Mouse (Mus musculus) hindbrain, embryonic 12.5 days (tissue): ENCODE results near the gene Fam89b. TPM values are rescaled to one million over a fixed set of nuclear protein-coding genes. Genes with fewer than 3 reads are reported as not detected.

ENCODE experiments used
- ATAC-seq: fragments of 200-750 bp; cut with Nextera tagmentation; 2 replicates; pipeline ENCODE4 v1.8.0; 2017; ENCODE audit warnings: moderate TSS enrichment; ENCODE audit not compliant: low FRiP score
- H3K27ac ChIP-seq: fragments of 300-500 bp; sonication (generic); 2 replicates; pipeline ENCODE4 v1.5.1; 2016; ENCODE audit warnings: mild to moderate bottlenecking
- H3K27me3 ChIP-seq: fragments of 300-500 bp; sonication (generic); 2 replicates; pipeline ENCODE4 v1.6.1; 2016; ENCODE audit warnings: mild to moderate bottlenecking
- H3K36me3 ChIP-seq: fragments of 300-500 bp; sonication (generic); 2 replicates; pipeline ENCODE4 v1.6.1; 2016; ENCODE audit warnings: mild to moderate bottlenecking
- H3K4me1 ChIP-seq: fragments of 300-500 bp; sonication (generic); 2 replicates; pipeline ENCODE4 v1.6.1; 2016
- H3K4me2 ChIP-seq: fragments of 300-500 bp; sonication (generic); replicated peaks from 2 replicates; pipeline ENCODE4 v1.6.1; 2016; ENCODE audit warnings: mild to moderate bottlenecking
- H3K4me3 ChIP-seq: fragments of 300-500 bp; sonication (generic); 2 replicates; pipeline ENCODE4 v1.5.1; 2016; ENCODE audit warnings: mild to moderate bottlenecking
- H3K9ac ChIP-seq: fragments of 300-500 bp; sonication (generic); 2 replicates; pipeline ENCODE4 v1.6.1; 2016; ENCODE audit warnings: mild to moderate bottlenecking, moderate library complexity
- H3K9me3 ChIP-seq: fragments of 300-500 bp; sonication (generic); replicated peaks from 2 replicates; pipeline ENCODE4 v1.6.1; 2016; ENCODE audit warnings: mild to moderate bottlenecking
- WGBS: fragments of 180-500 bp; shearing (Covaris S2); methylation state at CpG from one replicate; pipeline ENCODE4 v1.1.7; 2016; 5-methylcytosine and 5-hydroxymethylcytosine counted together
- polyA plus RNA-seq: library from polyadenylated mRNA; unstranded; fragments of >200 nt; fragmentation: Nextera tagmentation; extraction: Ambion mirVana; gene quantifications from 2 replicates; pipeline ENCODE4 v1.2.1, GENCODE M21; 2016

Fam89b gene
- polyA plus RNA-seq, 1 experiment from 2014 or later: 177 TPM

GRCm38 (mm10) chr19:5730314-5731186 lies 1.1 kb upstream of the Fam89b start:
- H3K9me3 ChIP-seq: no peaks in the 10 kb centered on the region
- peaks cover 8% of the 10 kb centered on the region for H3K27me3 ChIP-seq
- H3K9ac ChIP-seq: peak overlapping the region; percentile 93
- H3K4me1 ChIP-seq: peaks cover 54% of the 10 kb centered on the region
- peak overlapping the region; percentile 99 for H3K4me2 ChIP-seq
- H3K4me3 ChIP-seq: peak overlapping the region; percentile 82
- 0 out of 2 replicates have a peak, but pooled peaks cover 6% of the 10 kb centered on the region for H3K36me3 ChIP-seq
- WGBS: 75% methylated on average over 29 of the region's 29 CpGs
- H3K27ac ChIP-seq: no peak overlapping the region
- ATAC-seq: no peak

- WGBS: 9% methylated on average over 37 of the region's 37 CpGs
- no peaks in the 10 kb centered on the region for H3K9me3 ChIP-seq
- H3K9ac ChIP-seq: peak overlapping the region; percentile 93
- H3K27ac ChIP-seq: peak overlapping the region; percentile 91
- no peaks in the 10 kb centered on the region; the same call in none of the 2 replicates for H3K27me3 ChIP-seq
- peak overlapping the region; percentile 98 for H3K4me2 ChIP-seq
- H3K4me1 ChIP-seq: peaks cover 69% of the 10 kb centered on the region
- H3K36me3 ChIP-seq: peaks cover 21% of the 10 kb centered on the region
- peak; percentile 48 for ATAC-seq
- H3K4me3 ChIP-seq: peak overlapping the region; percentile 79
Observed at GRCm38 (mm10) chr19:5728631-5729443, 616 bp downstream of the Fam89b start.

- no peaks in the 10 kb centered on the region; the same call in 1 of the 2 replicates for H3K27me3 ChIP-seq
- ATAC-seq: peak; percentile 0; the same call in 1 of the 2 replicates
- peak overlapping the region; percentile 79 for H3K4me3 ChIP-seq
- peaks cover 31% of the 10 kb centered on the region for H3K36me3 ChIP-seq
- peak overlapping the region; percentile 75; the same call in 1 of the 2 replicates for H3K27ac ChIP-seq
- WGBS: 6% methylated on average over 14 of the region's 14 CpGs
- H3K4me2 ChIP-seq: peak overlapping the region; percentile 98
- peaks cover 69% of the 10 kb centered on the region for H3K4me1 ChIP-seq
- peak overlapping the region; percentile 93 for H3K9ac ChIP-seq
- no peaks in the 10 kb centered on the region for H3K9me3 ChIP-seq
Observed at GRCm38 (mm10) chr19:5727701-5728100, 1.8 kb downstream of the Fam89b start.

GRCm38 (mm10) chr19:5726961-5727578 lies 2.4 kb downstream of the Fam89b start:
- ATAC-seq: no peak
- H3K4me1 ChIP-seq: peaks cover 69% of the 10 kb centered on the region

GRCm38 (mm10) chr19:5725767-5726515 lies 3.5 kb downstream of the Fam89b start, which contains the start of gene Ehbp1l1:
Gene Ehbp1l1, minus strand, starts transcription at chr19:5726317.
- 13% methylated on average over 43 of the region's 49 CpGs for WGBS

More at GRCm38 (mm10) chr19:5726961-5727578, 2.4 kb downstream of the Fam89b start:
- Histone ChIP-seq H3K4me2 (peak overlapping the region; percentile 98), H3K9ac (peak overlapping the region; percentile 93), H3K4me3 (peak overlapping the region; percentile 79), H3K27ac (peak overlapping the region; percentile 32; the same call in 1 of the 2 replicates), H3K27me3 (no peaks in the 10 kb centered on the region; the same call in 1 of the 2 replicates), H3K36me3 (peaks cover 37% of the 10 kb centered on the region), H3K9me3 (no peaks in the 10 kb centered on the region)
- WGBS: 80% methylated on average over 15 of the region's 15 CpGs

GRCm38 (mm10) chr19:5725029-5725707 lies 4.3 kb downstream of the Fam89b start:
- peak overlapping the region; percentile 39 for H3K4me3 ChIP-seq
- H3K27ac ChIP-seq: no peak overlapping the region
- H3K9ac ChIP-seq: peak overlapping the region; percentile 66
- peak overlapping the region; percentile 98 for H3K4me2 ChIP-seq
- H3K9me3 ChIP-seq: no peaks in the 10 kb centered on the region
- ATAC-seq: no peak
- WGBS: 74% methylated on average over 12 of the region's 12 CpGs
- H3K4me1 ChIP-seq: peaks cover 53% of the 10 kb centered on the region
- peaks cover 53% of the 10 kb centered on the region for H3K36me3 ChIP-seq
- H3K27me3 ChIP-seq: no peaks in the 10 kb centered on the region; the same call in 1 of the 2 replicates

More at GRCm38 (mm10) chr19:5725767-5726515, 3.5 kb downstream of the Fam89b start, which contains the start of gene Ehbp1l1:
- Histone ChIP-seq H3K27me3 (no peaks in the 10 kb centered on the region; the same call in 1 of the 2 replicates), H3K9ac (peak within 1 kb of the TSS; percentile 93), H3K36me3 (peaks cover 48% of the 10 kb centered on the region), H3K4me3 (peak within 1 kb of the TSS; percentile 79), H3K27ac (peak within 1 kb of the TSS; percentile 62), H3K4me2 (peak within 1 kb of the TSS; percentile 98), H3K4me1 (peaks cover 60% of the 10 kb centered on the region), H3K9me3 (no peaks in the 10 kb centered on the region)
- no peak for ATAC-seq

GRCm38 (mm10) chr19:5724549-5724941 lies 4.9 kb downstream of the Fam89b start:
- Histone ChIP-seq H3K36me3 (peaks cover 59% of the 10 kb centered on the region), H3K4me1 (peaks cover 47% of the 10 kb centered on the region), H3K27me3 (no peaks in the 10 kb centered on the region; the same call in 1 of the 2 replicates), H3K27ac (no peak overlapping the region), H3K4me2 (peak overlapping the region; percentile 98), H3K9ac (no peak overlapping the region), H3K9me3 (no peaks in the 10 kb centered on the region), H3K4me3 (0 out of 2 replicates have a peak overlapping the region, but pooled peaks have one; percentile 39)
- no peak for ATAC-seq
- WGBS: 75% methylated on average over 7 of the region's 7 CpGs

- Histone ChIP-seq H3K4me3 (no peak overlapping the region), H3K27me3 (no peaks in the 10 kb centered on the region; the same call in 1 of the 2 replicates), H3K36me3 (peaks cover 64% of the 10 kb centered on the region), H3K9ac (no peak overlapping the region), H3K9me3 (no peaks in the 10 kb centered on the region), H3K4me2 (peak overlapping the region; percentile 98), H3K4me1 (peaks cover 47% of the 10 kb centered on the region), H3K27ac (no peak overlapping the region)
- whole genome bisulfite sequencing: 78% methylated on average over 4 of the region's 4 CpGs
- ATAC-seq: no peak
Observed at GRCm38 (mm10) chr19:5723934-5724548, 5.4 kb downstream of the Fam89b start.

- no peaks in the 10 kb centered on the region; the same call in 1 of the 2 replicates for H3K27me3 ChIP-seq
- peaks cover 73% of the 10 kb centered on the region for H3K36me3 ChIP-seq
- H3K9ac ChIP-seq: no peak overlapping the region
- 91% methylated on average over 7 of the region's 7 CpGs for WGBS
- peaks cover 38% of the 10 kb centered on the region for H3K4me1 ChIP-seq
- H3K27ac ChIP-seq: no peak overlapping the region
- H3K9me3 ChIP-seq: no peaks in the 10 kb centered on the region
- no peak overlapping the region for H3K4me2 ChIP-seq
- H3K4me3 ChIP-seq: no peak overlapping the region
- no peak for ATAC-seq
Observed at GRCm38 (mm10) chr19:5722848-5723425, 6.5 kb downstream of the Fam89b start.

GRCm38 (mm10) chr19:5721233-5721632 lies 8.2 kb downstream of the Fam89b start:
- Histone ChIP-seq H3K9ac (no peak overlapping the region), H3K4me3 (no peak overlapping the region), H3K27me3 (no peaks in the 10 kb centered on the region; the same call in 1 of the 2 replicates), H3K27ac (no peak overlapping the region), H3K4me2 (no peak overlapping the region), H3K9me3 (no peaks in the 10 kb centered on the region), H3K36me3 (peaks cover 75% of the 10 kb centered on the region), H3K4me1 (peaks cover 36% of the 10 kb centered on the region)
- ATAC-seq: no peak
- WGBS: 90% methylated on average over 6 of the region's 6 CpGs
